Mouse (Mus musculus): ENCODE measurements around the gene Mrs2.

DNA sequence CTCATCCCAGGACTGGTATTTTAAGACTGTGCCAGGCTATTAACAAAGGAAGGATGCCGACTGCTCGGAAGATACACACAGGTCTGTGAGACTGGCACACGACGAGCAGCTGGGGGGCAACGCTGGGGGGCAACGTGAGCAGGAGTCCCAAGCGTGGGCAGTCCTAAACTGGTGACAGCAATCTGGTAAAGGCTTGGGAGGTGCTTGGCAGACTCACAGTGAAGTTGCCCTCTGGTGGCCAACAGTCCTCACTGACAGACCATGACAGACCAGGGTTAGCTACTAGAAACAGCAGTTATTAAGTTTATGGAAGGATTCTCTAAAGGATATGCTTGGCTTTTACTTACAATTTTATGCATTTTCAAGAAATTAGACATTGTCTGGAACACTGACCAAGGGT, 31.8 kb downstream of the Mrs2 start:
- TF ChIP-seq POLR2A (IDR thresholded peaks at IDR 0.05; ENCODE audit: low read depth, low read length): no peak
- TF ChIP-seq CTCF (conservative IDR thresholded peaks at IDR 0.05; ENCODE audit: insufficient read depth, insufficient read length, low read depth, low read length): peak; percentile 85
